Mouse (Mus musculus): ENCODE measurements around the gene Megf11. TPM values are rescaled to one million over a fixed set of nuclear protein-coding genes. Genes with fewer than 3 reads are reported as not detected.

Gene Megf11
- 1.0 and 5.6 TPM in 2 replicates for polyA plus RNA-seq (2016; fragmentation: Nextera tagmentation; extraction: Ambion mirVana)

DNA sequence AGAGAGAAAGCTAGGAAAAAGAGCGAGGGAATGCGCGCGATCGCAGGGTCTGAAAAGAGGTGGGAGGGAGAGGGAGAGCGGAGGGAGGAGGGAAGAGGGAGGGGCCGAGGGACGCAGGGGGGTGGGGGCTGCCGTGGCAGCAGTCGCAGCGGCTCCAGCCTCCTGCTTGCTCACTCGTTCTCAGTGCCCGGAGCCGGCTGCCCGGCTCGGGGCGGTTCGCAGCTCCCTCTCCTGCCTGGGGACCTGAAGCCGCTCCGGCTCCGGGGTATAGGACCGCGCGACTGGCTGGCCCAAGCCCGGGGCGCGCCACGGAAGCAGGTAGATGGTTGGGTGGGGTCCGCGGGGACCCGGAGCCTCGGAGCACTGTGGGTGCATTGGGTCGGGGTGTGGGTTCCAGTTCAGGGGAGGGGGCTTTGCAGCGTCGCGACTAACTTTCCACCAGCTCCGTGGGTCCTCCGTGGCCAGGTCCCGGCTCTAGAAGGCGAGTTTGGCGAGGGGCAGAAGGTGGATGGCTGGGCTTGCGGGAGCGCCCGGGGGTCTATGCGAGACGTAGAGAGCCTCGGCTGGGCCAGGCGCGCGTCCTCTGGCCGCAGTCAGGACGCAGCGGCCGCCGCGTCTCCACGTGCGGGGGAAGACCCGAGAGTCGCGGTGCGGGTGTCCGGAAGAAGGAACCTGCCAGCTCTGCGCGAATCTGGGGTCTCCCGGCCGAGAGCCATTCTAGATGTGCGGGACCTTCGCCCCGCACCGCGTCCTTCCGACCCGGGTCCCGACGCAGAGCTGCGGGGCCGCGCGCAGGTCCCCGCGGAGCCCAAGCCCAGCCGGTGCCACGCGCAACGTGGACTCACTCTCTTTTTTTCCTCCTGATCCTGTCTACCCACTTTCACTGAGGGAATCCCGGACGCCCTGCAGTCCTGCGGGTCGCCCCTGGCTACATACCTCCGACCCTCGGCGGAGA lies at the start of gene Megf11:
Gene Megf11, plus strand, starts transcription at position 116 of the 955 bp plus-strand sequence.
- peak; percentile 72 for DNase-seq (ENCODE audit: low spot score)
- Histone ChIP-seq H3K9me3 (no peaks in the 10 kb centered on the region), H3K27ac (peak within 1 kb of the TSS; percentile 78), H3K36me3 (no peaks in the 10 kb centered on the region), H3K27me3 (ENCODE audit: insufficient read depth, poor library complexity, severe bottlenecking) (peaks cover 77% of the 10 kb centered on the region), H3K4me1 (replicated peaks) (peaks cover 36% of the 10 kb centered on the region), H3K4me3 (peak within 1 kb of the TSS; percentile 74)
- WGBS: under 1% methylated on average over 92 of the region's 93 CpGs

DNA sequence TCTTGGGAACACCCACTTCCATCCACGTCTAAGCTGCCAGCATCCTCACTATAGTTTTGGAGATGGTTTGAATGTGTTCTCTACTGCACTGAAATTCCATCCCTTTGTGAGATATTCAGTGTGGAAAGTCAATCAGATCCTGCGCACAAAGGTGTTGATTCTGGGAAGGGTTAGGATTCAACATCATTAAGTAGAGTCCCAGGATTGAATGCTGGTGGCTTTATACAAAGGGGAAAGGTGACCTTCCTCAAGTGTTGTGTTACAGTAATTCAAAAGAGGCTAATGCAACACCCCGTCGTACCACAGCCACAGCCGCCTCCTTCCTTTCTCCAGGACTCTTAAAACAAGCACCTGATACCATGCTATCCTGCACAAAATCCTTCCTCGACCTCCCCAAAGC lies 49.6 kb upstream of the Megf11 start:
- DNase-seq (ENCODE audit: low spot score): no peak
- WGBS: 92% methylated on average over 6 of the region's 6 CpGs
- peaks cover 25% of the 10 kb centered on the region for H3K36me3 ChIP-seq
- H3K27me3 ChIP-seq (ENCODE audit: insufficient read depth, poor library complexity, severe bottlenecking): no peaks in the 10 kb centered on the region
- no peak overlapping the region for H3K4me3 ChIP-seq
- peaks cover 18% of the 10 kb centered on the region for H3K4me1 ChIP-seq (replicated peaks)
- H3K27ac ChIP-seq: no peak overlapping the region
- H3K9me3 ChIP-seq: no peaks in the 10 kb centered on the region

DNA sequence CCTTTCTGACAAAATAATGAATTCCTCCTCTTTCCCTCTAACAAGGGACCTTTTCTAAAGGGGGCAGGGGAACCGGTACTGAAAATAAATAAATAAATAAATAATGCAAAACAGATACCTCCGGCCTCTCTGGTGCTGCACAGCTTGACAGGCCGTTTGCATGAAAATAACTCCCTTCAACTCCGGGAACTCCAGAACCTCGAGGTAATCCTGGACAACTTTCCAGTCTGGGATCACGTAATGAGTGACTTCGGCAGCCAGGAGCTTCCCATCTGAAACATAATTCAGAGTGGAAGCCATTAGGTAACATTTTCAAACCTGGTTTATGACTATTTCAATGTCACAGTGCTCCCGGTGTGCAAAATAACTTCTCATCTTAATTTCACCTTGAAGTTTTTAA lies 46.1 kb upstream of the Megf11 start:
- Histone ChIP-seq H3K4me1 (replicated peaks) (peaks cover 21% of the 10 kb centered on the region), H3K27me3 (ENCODE audit: insufficient read depth, poor library complexity, severe bottlenecking) (no peaks in the 10 kb centered on the region), H3K4me3 (peak overlapping the region; percentile 73; the same call in 1 of the 2 replicates), H3K9me3 (no peaks in the 10 kb centered on the region), H3K36me3 (peaks cover 20% of the 10 kb centered on the region), H3K27ac (no peak overlapping the region)
- 28% methylated on average over 8 of the region's 8 CpGs for WGBS
- DNase-seq (ENCODE audit: low spot score): no peak

DNA sequence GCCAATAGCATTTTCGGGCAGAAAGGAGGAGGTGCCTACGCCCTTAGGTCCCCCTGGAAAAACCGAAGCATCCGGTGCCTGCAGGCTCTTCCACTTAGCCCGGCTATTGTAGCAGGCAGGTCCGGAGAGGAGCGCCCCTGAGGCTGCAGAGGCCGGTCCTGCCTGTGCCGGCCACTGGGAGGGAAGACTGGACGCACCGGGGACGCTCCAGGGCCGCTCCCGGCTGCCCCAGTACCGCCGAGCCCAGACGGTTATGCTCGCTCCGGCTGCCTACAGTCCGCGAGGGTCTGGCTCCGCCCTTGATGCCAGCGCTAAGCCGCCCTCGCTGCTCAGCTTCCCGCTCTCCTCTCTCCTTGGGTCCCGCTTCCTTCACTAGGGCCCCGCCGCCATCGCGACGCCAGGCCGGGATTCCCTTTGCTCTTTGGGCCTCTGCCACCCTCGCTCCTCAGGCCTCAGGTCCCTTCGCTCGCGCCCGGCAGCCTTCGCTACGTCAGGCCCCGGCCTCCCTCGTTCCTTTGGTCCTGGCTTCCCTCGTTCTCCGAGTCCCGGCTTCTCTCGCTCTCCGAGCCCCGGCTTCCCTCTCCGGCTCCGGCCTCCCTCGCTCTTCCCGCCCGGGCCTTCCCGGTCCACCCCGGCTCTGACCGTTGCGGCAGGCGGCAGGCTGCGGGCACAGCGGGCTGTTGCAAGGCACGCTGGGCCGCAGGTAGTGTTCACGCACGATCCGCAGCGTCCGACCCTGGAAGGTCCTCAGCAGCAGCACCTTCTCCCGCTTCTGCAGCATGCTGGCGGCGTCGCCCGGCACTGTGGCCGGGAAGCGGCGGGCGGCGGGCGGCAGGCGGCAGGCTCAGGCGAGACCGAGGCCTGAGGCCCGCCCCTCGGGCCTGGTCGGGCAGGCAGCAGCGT lies 44.8 kb upstream of the Megf11 start:
- Histone ChIP-seq H3K4me3 (peak overlapping the region; percentile 73), H3K36me3 (peaks cover 16% of the 10 kb centered on the region), H3K9me3 (no peaks in the 10 kb centered on the region), H3K27me3 (ENCODE audit: insufficient read depth, poor library complexity, severe bottlenecking) (no peaks in the 10 kb centered on the region), H3K27ac (peak overlapping the region; percentile 100), H3K4me1 (replicated peaks) (peaks cover 21% of the 10 kb centered on the region)
- under 1% methylated on average over 85 of the region's 85 CpGs for WGBS
- peak; percentile 86 for DNase-seq (ENCODE audit: low spot score)

DNA sequence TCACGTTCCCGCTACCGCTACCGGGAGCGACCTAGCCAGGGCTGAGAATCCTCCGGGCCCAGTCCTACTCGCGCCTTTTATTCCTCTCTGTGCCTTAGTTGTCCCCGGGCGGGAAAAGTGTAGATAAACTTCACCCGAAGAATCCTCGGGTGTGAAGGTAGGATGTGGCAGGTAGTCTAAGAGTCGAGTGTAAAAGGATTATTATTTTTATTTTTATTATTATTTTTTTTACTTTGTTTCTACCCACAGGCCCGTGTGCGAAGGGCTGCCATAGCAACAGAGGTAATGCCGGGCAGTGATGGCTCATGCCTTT lies 44.2 kb upstream of the Megf11 start, which contains the start of gene Dis3l:
Gene Dis3l, minus strand, starts transcription at position 35 of the 313 bp plus-strand sequence.
- Histone ChIP-seq H3K4me1 (replicated peaks) (peaks cover 21% of the 10 kb centered on the region), H3K4me3 (peak within 1 kb of the TSS; percentile 73), H3K9me3 (no peaks in the 10 kb centered on the region), H3K36me3 (peaks cover 10% of the 10 kb centered on the region), H3K27ac (peak within 1 kb of the TSS; percentile 100), H3K27me3 (ENCODE audit: insufficient read depth, poor library complexity, severe bottlenecking) (no peaks in the 10 kb centered on the region)
- WGBS: 19% methylated on average over 16 of the region's 16 CpGs
- DNase-seq (ENCODE audit: low spot score): no peak

DNA sequence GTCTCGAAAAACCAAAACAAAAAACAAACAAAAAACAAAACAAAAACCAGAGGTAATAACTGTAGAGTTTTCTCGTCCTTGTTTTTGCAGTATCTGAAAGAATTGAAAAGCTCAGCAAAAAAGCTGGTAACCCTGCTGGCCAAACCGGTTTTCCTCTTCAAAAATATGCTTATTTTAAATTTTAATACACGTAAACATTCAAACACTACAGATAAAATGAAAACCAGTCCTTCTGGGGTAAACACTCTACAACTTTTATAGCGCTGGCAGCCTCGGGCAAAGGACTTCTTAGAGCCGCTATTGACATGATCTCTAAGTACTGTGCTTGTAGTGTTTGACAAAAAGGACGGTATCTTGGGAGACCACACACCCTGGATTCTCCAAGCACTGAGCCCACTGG lies 43.8 kb upstream of the Megf11 start:
- 86% methylated on average over 8 of the region's 8 CpGs for WGBS
- Histone ChIP-seq H3K4me1 (replicated peaks) (peaks cover 21% of the 10 kb centered on the region), H3K27me3 (ENCODE audit: insufficient read depth, poor library complexity, severe bottlenecking) (no peaks in the 10 kb centered on the region), H3K4me3 (no peak overlapping the region), H3K27ac (0 out of 2 replicates have a peak overlapping the region, but pooled peaks have one; percentile 100), H3K9me3 (no peaks in the 10 kb centered on the region), H3K36me3 (peaks cover 6% of the 10 kb centered on the region; the same call in 1 of the 2 replicates)
- no peak for DNase-seq (ENCODE audit: low spot score)

DNA sequence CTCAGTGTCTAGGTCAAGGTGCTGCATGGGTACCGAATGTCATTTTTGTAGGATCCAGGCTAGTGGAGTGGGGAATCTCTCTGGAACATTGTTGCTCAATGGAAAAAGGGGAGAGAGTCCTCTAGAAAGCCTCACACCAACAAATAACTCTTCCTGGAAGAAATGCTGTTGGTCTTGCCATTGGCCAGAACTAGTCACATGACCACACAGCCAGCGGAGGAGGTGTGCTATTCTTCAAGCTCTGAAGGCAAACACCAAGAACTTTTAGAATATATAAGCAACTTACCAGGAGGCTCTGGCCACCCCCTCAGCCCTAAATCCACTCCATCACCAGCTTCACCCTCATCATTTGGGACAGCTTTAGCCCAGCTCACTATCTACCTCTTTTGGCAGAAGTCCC lies 41.8 kb upstream of the Megf11 start:
- no peaks in the 10 kb centered on the region for H3K9me3 ChIP-seq
- DNase-seq (ENCODE audit: low spot score): no peak
- H3K27me3 ChIP-seq (ENCODE audit: insufficient read depth, poor library complexity, severe bottlenecking): no peaks in the 10 kb centered on the region
- no peak overlapping the region for H3K4me3 ChIP-seq
- H3K36me3 ChIP-seq: no peaks in the 10 kb centered on the region
- no peak overlapping the region for H3K27ac ChIP-seq
- H3K4me1 ChIP-seq (replicated peaks): peaks cover 21% of the 10 kb centered on the region
- WGBS: 89% methylated on average over 2 of the region's 2 CpGs

DNA sequence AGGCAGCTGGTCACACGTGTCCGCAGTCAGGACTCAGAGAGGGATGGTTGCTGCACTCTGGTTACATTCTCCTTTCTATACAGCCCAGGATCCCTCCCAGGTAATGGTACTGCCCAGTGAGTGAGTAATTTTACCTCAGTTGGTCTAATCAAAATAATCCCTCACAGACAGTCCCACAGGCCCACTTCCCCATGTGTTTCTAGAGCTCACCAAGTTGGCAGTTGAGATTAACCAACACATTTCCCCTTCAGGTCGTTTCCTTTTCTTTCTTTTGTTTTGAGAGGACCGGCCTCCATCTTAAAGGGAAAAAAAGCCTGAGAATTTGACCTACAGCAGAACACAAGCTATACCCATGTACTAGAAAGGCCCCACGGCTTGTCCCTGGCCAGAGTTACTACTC lies 39.5 kb upstream of the Megf11 start:
- 71% methylated on average over 5 of the region's 5 CpGs for WGBS

DNA sequence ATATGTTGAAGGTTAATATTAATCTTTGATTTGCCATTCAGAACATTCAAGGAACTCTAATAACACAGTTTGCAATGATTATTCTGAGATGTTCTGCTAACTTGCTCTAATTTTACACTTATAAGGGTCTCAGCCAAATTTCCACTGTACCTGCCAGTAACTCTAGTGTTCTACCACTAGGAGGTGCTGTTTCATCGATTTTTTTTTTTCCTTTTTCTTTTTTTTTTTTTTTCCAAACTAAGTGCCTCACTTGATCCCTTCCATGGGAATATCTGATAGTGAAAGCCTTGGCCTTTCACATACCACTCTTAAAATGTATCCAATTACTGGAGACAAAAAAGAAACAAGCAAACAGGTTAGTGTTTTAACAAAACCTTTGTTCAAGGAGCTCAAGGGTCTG lies 38.0 kb upstream of the Megf11 start:
- no peaks in the 10 kb centered on the region for H3K36me3 ChIP-seq
- no peak for DNase-seq (ENCODE audit: low spot score)
- H3K9me3 ChIP-seq: no peaks in the 10 kb centered on the region
- 0% methylated on average over 1 of the region's 1 CpGs for WGBS
- no peak overlapping the region for H3K4me3 ChIP-seq
- no peaks in the 10 kb centered on the region for H3K4me1 ChIP-seq (replicated peaks)
- no peaks in the 10 kb centered on the region for H3K27me3 ChIP-seq (ENCODE audit: insufficient read depth, poor library complexity, severe bottlenecking)
- H3K27ac ChIP-seq: no peak overlapping the region

More for the DNA sequence above, 39.5 kb upstream of the Megf11 start:
- Histone ChIP-seq H3K27me3 (ENCODE audit: insufficient read depth, poor library complexity, severe bottlenecking) (no peaks in the 10 kb centered on the region), H3K4me3 (no peak overlapping the region), H3K9me3 (no peaks in the 10 kb centered on the region), H3K27ac (no peak overlapping the region), H3K4me1 (replicated peaks) (peaks cover 2% of the 10 kb centered on the region), H3K36me3 (no peaks in the 10 kb centered on the region)
- DNase-seq (ENCODE audit: low spot score): no peak

DNA sequence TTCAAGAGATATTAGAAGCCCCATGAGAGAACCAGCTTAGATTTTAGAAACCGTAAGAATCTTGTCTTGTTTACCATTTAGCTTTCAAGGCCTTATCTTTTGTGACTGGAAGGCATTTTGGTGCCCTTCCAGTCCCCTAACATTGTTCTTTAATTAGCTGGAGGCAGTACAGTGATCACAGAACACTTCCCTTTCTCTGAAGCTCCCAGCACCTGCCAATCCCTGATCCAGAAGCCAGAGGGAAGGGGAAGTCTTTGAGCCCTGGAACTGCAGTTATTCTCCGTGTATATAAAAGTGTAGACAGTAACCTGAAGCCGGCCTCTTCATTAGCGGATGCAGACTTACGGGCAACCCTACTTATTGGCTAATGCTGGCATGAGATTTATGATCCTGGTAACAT lies 35.9 kb upstream of the Megf11 start:
- Histone ChIP-seq H3K27ac (no peak overlapping the region), H3K36me3 (no peaks in the 10 kb centered on the region), H3K4me1 (replicated peaks) (no peaks in the 10 kb centered on the region), H3K27me3 (ENCODE audit: insufficient read depth, poor library complexity, severe bottlenecking) (no peaks in the 10 kb centered on the region), H3K9me3 (no peaks in the 10 kb centered on the region), H3K4me3 (no peak overlapping the region)
- WGBS: 79% methylated on average over 5 of the region's 5 CpGs
- no peak for DNase-seq (ENCODE audit: low spot score)

DNA sequence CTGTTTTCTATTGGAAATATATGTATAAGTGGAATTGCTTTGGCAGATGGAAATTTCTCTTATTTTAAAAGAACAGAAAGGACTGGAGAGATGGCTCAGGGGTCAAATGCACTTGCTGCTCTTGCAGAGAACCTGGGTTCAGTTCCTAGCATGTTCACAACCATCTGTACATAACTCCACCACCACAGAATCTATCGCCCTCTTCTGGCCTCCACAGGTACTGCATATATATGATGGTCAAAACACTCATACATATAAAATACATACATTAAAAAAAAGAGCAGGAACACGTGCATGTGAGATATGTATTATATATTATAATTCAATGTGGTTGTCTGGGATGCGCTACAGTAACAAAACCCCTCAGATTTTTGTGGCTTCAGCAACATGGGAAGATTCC lies 34.2 kb upstream of the Megf11 start:
- H3K27me3 ChIP-seq (ENCODE audit: insufficient read depth, poor library complexity, severe bottlenecking): no peaks in the 10 kb centered on the region
- no peaks in the 10 kb centered on the region for H3K36me3 ChIP-seq
- H3K4me1 ChIP-seq (replicated peaks): no peaks in the 10 kb centered on the region
- H3K4me3 ChIP-seq: no peak overlapping the region
- H3K9me3 ChIP-seq: no peaks in the 10 kb centered on the region
- no peak overlapping the region for H3K27ac ChIP-seq
- 40% methylated on average over 3 of the region's 3 CpGs for WGBS
- DNase-seq (ENCODE audit: low spot score): peak; percentile 21

DNA sequence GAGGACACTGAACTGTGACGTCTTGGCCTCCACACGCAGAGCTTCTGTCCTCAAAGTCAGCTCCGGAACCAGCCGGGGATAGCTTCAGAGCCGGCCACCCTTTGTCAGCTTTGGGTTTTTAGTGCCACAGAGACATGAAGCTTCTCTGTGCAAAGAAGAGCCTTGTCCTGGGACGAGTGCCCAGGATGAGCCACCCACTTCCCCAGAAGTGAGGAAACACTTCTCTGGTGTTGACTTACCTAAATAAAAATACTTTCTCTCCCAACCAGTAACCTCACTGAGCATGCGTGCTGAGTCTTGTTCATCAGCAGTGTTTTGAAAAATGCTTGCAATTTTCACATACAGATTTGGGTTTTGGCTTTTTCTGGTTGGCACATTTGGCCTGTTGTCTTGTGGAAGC lies 29.8 kb upstream of the Megf11 start:
- H3K4me1 ChIP-seq (replicated peaks): no peaks in the 10 kb centered on the region
- H3K27ac ChIP-seq: no peak overlapping the region
- no peaks in the 10 kb centered on the region for H3K36me3 ChIP-seq
- no peak overlapping the region for H3K4me3 ChIP-seq
- DNase-seq (ENCODE audit: low spot score): no peak
- H3K9me3 ChIP-seq: no peaks in the 10 kb centered on the region
- WGBS: 91% methylated on average over 7 of the region's 7 CpGs
- H3K27me3 ChIP-seq (ENCODE audit: insufficient read depth, poor library complexity, severe bottlenecking): no peaks in the 10 kb centered on the region
